Mouse (Mus musculus): ENCODE data around the gene Erv3. TPM values are rescaled to one million over a fixed set of nuclear protein-coding genes. Genes with fewer than 3 reads are reported as not detected.

The Erv3 gene
- polyA plus RNA-seq, 1 experiment from 2014 or later: not detected

DNA sequence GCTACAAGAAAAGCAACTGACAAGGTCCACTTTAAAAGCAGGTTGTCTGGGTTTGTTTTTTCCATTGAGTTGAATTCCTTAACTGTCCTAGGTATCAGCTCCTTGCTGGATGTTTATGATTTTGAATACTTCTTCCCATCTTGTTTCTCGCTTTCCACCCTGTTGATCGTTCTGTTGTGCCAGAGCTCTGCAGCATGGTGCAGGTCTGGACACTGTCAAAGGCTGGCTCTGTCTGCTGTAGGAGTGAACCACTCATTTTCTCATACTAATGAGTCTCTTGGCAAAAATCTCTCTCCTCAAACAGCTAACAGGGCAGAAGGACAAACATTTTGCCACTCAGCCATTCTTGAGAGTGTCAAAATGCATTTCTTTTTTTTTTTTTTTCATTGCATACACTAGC is 35.6 kb upstream of the Erv3 start:
- H3K27me3 ChIP-seq: 0 out of 2 replicates have a peak, but pooled peaks cover 2% of the 10 kb centered on the region
- no peaks in the 10 kb centered on the region for H3K9me3 ChIP-seq
- no peak overlapping the region for H3K4me2 ChIP-seq (replicated peaks)
- WGBS: 90% methylated on average over 2 of the region's 2 CpGs
- H3K4me3 ChIP-seq (replicated peaks): no peak overlapping the region
- ATAC-seq: no peak
- no peaks in the 10 kb centered on the region for H3K36me3 ChIP-seq
- no peak overlapping the region for H3K27ac ChIP-seq
- peaks cover 9% of the 10 kb centered on the region; the same call in 1 of the 2 replicates for H3K4me1 ChIP-seq (replicated peaks)
- no peak overlapping the region for H3K9ac ChIP-seq (replicated peaks)

DNA sequence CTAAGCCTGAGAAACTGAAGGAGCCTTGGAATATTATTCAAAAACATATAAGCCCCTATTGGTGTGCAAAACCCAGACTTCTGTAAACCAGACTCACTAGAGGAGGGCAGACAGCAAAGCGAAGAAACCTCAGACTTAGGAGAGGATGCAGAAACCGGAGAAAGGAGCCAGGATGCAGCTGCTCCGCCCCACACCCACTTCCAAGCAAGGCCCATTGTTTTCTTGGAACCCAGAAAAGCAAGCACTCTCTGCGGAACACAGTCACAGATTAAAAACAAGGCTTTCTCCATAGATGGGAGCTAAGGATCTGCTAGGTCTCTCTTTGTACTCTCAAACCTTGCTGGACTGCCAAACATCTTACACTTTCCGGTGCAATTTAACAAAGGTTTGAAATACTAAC is 33.0 kb upstream of the Erv3 start:
- 25% methylated on average over 5 of the region's 5 CpGs for WGBS
- Histone ChIP-seq H3K9me3 (no peaks in the 10 kb centered on the region), H3K4me3 (replicated peaks) (no peak overlapping the region), H3K4me1 (replicated peaks) (peaks cover 9% of the 10 kb centered on the region; the same call in 1 of the 2 replicates), H3K9ac (replicated peaks) (no peak overlapping the region), H3K36me3 (no peaks in the 10 kb centered on the region), H3K27ac (no peak overlapping the region), H3K27me3 (0 out of 2 replicates have a peak, but pooled peaks cover 2% of the 10 kb centered on the region), H3K4me2 (replicated peaks) (0 out of 2 replicates have a peak overlapping the region, but pooled peaks have one; percentile 6)
- ATAC-seq: 0 out of 2 replicates have a peak, but pooled peaks have one; percentile 24

DNA sequence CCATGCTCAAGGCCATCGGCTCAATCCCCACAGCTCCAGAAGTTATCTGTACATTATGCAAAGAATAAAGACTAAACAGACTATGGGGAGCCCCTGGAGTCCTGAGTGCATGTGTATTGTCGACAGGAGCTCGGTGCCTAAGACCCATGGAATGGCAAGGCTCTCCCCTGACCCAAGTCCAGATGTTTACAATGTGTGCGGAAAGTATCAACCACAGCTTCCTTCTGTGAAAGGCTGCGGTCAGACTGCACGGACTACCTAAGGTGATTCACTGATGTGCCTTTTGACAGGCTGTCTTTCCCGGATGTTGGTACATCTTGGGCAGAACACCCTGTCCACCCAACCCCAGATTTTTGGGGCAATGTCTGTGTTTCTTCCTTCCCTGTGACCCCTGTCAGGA is 28.7 kb upstream of the Erv3 start:
- H3K4me2 ChIP-seq (replicated peaks): no peak overlapping the region
- H3K36me3 ChIP-seq: no peaks in the 10 kb centered on the region
- WGBS: 84% methylated on average over 7 of the region's 7 CpGs
- no peaks in the 10 kb centered on the region for H3K9me3 ChIP-seq
- no peaks in the 10 kb centered on the region for H3K27me3 ChIP-seq
- no peak overlapping the region for H3K4me3 ChIP-seq (replicated peaks)
- H3K4me1 ChIP-seq (replicated peaks): peaks cover 12% of the 10 kb centered on the region; the same call in 1 of the 2 replicates
- ATAC-seq: no peak
- no peak overlapping the region for H3K9ac ChIP-seq (replicated peaks)
- no peak overlapping the region for H3K27ac ChIP-seq

DNA sequence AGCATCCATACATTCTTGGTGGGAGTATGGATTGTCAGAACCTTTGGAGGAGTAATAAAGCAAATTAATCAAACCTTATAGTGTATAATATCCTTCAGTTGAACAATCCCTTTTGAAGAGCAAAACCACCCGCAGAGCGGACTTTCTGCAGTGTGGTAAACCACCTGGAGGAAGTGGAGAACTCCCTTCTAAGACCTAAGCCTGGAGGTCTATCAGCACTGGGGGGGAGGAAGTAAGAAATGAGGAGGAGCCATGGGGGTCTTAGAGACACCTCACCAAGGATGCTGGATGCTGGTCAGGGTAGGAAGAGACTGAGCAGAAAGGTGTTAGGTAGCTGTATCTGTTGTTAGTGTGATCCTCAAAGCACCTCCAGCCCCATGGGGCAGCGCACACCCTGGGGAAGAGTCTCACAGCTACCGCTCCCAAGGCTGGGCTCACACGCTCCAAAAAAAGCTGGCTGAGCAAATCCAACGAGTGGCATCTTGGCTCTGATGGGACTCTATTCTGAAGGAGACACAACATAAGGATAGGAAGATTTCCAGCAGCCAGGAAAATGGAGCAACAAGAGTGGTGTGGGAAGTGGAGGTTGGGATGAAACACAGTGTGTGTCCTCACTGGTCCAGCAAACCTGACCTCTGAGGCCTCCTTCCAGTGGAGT is 27.1 kb upstream of the Erv3 start:
- 88% methylated on average over 6 of the region's 6 CpGs for WGBS
- no peak for ATAC-seq

DNA sequence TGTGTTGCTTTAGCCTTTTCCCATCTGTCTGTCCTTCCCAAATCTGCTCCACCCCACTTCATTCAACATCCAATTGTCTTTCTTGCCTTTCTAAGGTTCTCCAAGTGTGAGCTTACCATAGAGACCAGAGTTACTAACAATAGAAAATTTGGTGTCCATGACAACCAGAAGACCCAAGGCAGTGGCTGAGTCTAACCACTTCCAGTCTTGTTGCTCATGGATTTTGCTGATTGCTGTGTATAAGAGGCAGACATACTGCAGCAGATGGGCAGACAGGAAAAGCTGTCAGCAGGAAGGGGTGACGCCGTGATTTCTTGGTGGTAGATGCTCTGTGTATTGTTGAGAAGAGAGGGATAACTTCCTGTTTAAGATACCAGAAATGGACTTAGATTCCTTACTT is 23.6 kb upstream of the Erv3 start:
- H3K4me2 ChIP-seq (replicated peaks): no peak overlapping the region
- no peaks in the 10 kb centered on the region for H3K36me3 ChIP-seq
- no peaks in the 10 kb centered on the region for H3K27me3 ChIP-seq
- H3K9ac ChIP-seq (replicated peaks): no peak overlapping the region
- H3K27ac ChIP-seq: no peak overlapping the region
- 61% methylated on average over 2 of the region's 2 CpGs for WGBS
- H3K9me3 ChIP-seq: no peaks in the 10 kb centered on the region
- ATAC-seq: no peak
- peaks cover 10% of the 10 kb centered on the region; the same call in 1 of the 2 replicates for H3K4me1 ChIP-seq (replicated peaks)
- H3K4me3 ChIP-seq (replicated peaks): no peak overlapping the region

More for the DNA sequence above, 27.1 kb upstream of the Erv3 start:
- Histone ChIP-seq H3K4me1 (replicated peaks) (peaks cover 10% of the 10 kb centered on the region; the same call in 1 of the 2 replicates), H3K9ac (replicated peaks) (no peak overlapping the region), H3K36me3 (no peaks in the 10 kb centered on the region), H3K27me3 (no peaks in the 10 kb centered on the region), H3K4me3 (replicated peaks) (no peak overlapping the region), H3K9me3 (no peaks in the 10 kb centered on the region), H3K4me2 (replicated peaks) (no peak overlapping the region), H3K27ac (no peak overlapping the region)

DNA sequence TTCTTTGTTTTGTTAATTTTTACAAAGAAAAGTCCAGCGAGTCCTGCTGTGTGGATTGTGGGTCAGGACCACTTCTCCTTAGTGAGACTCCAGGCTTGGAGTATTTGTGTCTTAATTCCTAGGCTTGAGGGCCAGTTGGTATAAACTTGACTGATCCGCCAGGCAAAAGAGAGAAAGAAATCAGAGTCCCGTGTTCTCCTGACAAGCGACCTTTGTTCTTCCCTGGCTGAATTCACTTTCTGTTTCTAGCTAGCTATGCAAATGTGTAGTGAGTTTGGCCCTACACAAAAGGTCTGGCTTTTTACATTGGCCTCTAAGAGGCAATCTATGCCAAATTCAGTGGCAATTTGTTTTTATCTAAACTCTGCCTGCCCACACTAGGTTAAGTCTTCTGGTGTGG is 22.2 kb upstream of the Erv3 start:
- ATAC-seq: no peak
- Histone ChIP-seq H3K9ac (replicated peaks) (no peak overlapping the region), H3K4me2 (replicated peaks) (no peak overlapping the region), H3K27me3 (no peaks in the 10 kb centered on the region), H3K4me1 (replicated peaks) (peaks cover 10% of the 10 kb centered on the region; the same call in 1 of the 2 replicates), H3K36me3 (no peaks in the 10 kb centered on the region), H3K27ac (no peak overlapping the region), H3K9me3 (no peaks in the 10 kb centered on the region), H3K4me3 (replicated peaks) (no peak overlapping the region)
- WGBS: 56% methylated on average over 4 of the region's 4 CpGs

DNA sequence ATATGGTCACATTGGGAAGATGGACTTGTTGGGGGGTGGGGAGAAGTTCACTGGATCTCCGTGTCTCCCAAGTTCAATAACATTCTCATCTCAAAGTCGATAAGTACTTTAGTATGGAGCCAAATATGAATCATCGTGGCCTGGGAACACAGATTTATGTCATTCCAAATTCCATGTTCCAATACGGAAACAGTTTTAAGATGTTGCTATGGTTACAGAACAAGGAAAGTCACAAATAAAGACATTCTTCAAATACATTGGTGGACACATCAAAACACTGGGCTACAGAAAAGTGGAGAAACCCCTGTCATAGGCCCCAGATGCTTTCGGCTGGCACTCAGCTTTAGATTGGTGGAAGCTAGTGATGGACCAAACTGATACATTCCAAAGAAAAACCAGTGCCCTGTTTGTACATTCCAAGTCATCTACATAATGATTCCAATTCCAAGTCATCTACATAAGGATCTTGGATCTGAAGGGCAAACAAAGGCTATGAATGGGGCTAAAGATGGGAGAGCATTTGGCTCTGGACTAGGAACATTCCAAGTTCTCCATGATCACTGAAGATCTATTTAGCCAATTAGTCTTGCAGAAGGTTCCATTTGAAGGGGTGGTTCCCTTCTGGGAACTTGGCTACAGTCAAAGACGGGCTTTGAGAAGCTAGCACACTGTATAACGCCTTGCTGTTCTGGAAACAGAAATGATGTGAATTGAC is 17.2 kb upstream of the Erv3 start:
- no peaks in the 10 kb centered on the region for H3K36me3 ChIP-seq
- no peaks in the 10 kb centered on the region for H3K4me1 ChIP-seq (replicated peaks)
- H3K4me3 ChIP-seq (replicated peaks): no peak overlapping the region
- no peak overlapping the region for H3K4me2 ChIP-seq (replicated peaks)
- no peak overlapping the region for H3K9ac ChIP-seq (replicated peaks)
- no peak for ATAC-seq
- no peak overlapping the region for H3K27ac ChIP-seq
- WGBS: 94% methylated on average over 7 of the region's 7 CpGs
- H3K27me3 ChIP-seq: no peaks in the 10 kb centered on the region
- no peaks in the 10 kb centered on the region for H3K9me3 ChIP-seq

DNA sequence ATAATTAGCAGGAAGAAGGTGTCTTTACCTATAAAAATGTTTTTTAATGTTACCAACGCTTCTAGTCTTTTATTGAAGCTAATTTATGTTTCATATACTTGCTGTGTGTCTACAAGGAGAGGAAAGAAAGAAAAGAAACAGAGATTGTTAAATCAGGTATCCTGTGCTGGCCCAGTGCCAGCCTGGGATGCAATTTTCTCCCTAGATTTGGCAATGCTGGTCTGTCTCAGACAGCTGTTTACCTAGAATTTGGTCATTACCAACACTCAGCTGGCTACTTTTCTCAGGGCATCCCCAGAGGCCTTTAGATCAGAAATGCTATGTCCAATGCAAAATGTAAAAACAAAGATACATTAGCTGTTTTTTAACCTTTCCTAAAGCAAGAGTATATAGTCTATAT is 13.8 kb upstream of the Erv3 start:
- Histone ChIP-seq H3K36me3 (no peaks in the 10 kb centered on the region), H3K4me3 (replicated peaks) (no peak overlapping the region), H3K4me2 (replicated peaks) (no peak overlapping the region), H3K9me3 (no peaks in the 10 kb centered on the region), H3K9ac (replicated peaks) (no peak overlapping the region), H3K4me1 (replicated peaks) (no peaks in the 10 kb centered on the region), H3K27ac (no peak overlapping the region), H3K27me3 (no peaks in the 10 kb centered on the region)
- 91% methylated on average over 1 of the region's 1 CpGs for WGBS
- no peak for ATAC-seq

DNA sequence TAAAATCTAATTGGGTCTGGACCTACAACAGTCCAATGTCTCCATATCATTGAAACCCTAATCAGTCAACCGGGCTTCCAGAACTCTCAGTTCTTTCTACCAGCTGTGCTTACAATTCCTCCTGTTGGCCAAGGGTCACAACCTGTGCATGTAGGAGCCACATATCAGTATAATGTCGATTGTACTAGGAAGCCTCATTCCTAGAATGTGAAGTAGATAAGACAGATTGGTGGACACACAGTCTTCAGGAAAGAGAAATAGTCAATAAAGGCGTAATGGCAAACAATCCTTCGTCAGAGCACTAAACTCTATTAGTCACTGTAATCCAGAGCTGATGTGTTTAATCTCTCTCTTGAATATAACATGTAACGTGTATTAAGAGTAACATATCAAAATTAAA is 9.4 kb upstream of the Erv3 start:
- H3K4me3 ChIP-seq (replicated peaks): no peak overlapping the region
- H3K9me3 ChIP-seq: no peaks in the 10 kb centered on the region
- no peak overlapping the region for H3K27ac ChIP-seq
- H3K4me2 ChIP-seq (replicated peaks): no peak overlapping the region
- 92% methylated on average over 5 of the region's 5 CpGs for WGBS
- H3K4me1 ChIP-seq (replicated peaks): no peaks in the 10 kb centered on the region
- no peak for ATAC-seq
- H3K36me3 ChIP-seq: no peaks in the 10 kb centered on the region
- no peaks in the 10 kb centered on the region for H3K27me3 ChIP-seq
- no peak overlapping the region for H3K9ac ChIP-seq (replicated peaks)

DNA sequence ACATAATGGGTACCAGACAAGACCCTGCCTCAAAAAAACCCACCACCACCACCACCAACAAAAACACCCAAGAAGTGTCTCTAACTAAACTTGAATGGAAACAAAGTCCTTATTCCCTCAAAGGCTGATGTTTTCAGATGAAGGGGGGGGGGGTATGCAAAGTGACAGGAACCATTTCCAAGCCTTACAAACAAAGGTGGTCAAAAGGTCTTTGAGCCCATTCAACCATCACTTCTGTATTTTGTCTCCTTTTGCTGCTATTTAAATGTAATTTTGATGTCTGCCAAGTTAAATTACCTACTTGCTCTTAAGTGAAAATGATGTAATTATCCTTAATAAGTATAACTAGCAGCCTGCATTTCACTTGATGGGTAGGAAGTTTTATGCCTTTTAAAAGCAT is 7.1 kb upstream of the Erv3 start:
- no peaks in the 10 kb centered on the region for H3K36me3 ChIP-seq
- no peak for ATAC-seq
- H3K27ac ChIP-seq: no peak overlapping the region
- no peak overlapping the region for H3K4me3 ChIP-seq (replicated peaks)
- H3K4me2 ChIP-seq (replicated peaks): no peak overlapping the region
- no peaks in the 10 kb centered on the region for H3K9me3 ChIP-seq
- no peaks in the 10 kb centered on the region for H3K27me3 ChIP-seq
- no peak overlapping the region for H3K9ac ChIP-seq (replicated peaks)
- peaks cover 11% of the 10 kb centered on the region for H3K4me1 ChIP-seq (replicated peaks)

DNA sequence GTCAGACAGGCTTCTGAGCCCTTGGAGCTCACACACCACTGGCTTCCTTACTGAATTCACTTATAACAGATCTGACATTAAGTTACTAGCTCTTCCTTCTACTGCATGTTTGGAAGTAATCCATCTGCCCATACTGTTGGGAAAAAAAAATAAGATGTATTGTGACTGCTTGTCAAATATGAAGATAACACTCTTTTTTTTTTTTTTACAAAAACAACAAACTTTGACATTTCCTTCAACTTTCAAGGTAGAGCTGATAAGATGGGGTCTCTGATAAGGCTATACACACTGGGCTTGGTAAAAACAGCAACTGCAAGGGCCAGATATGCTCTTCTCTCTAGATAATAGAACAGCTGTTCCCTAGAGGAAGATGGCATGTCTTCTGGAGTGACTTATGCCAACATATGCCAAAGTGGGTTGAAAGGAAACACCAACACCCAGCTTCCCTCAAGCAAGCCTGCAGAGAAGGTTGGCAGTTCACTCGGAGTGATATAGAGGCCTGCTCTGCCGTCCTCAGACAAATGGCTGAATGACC is 4.8 kb upstream of the Erv3 start:
- peaks cover 11% of the 10 kb centered on the region for H3K4me1 ChIP-seq (replicated peaks)
- no peak overlapping the region for H3K4me2 ChIP-seq (replicated peaks)
- H3K4me3 ChIP-seq (replicated peaks): no peak overlapping the region
- H3K27me3 ChIP-seq: no peaks in the 10 kb centered on the region
- H3K36me3 ChIP-seq: no peaks in the 10 kb centered on the region
- H3K9me3 ChIP-seq: peaks cover 6% of the 10 kb centered on the region; the same call in 1 of the 2 replicates
- H3K27ac ChIP-seq: no peak overlapping the region
- H3K9ac ChIP-seq (replicated peaks): no peak overlapping the region
- ATAC-seq: no peak
- WGBS: 94% methylated on average over 2 of the region's 2 CpGs

DNA sequence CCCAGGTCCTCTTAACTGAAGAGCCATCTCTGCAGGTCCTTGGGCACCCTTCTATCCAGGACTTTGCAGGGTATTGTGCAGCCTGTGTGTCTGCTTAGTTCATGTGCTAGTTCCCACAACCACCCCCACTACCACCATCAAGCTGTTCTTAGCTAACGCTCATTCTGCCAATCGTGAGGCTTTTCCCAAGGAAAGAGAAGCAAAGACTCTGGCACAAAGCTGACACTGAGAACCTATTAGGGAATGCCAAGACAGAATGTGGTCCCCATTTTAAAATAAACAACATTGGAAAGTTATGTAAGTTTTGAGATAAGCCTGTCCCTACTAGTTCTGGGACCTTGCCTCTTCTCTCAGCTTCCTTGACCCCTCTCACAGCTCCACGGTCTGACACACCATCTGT is 3.9 kb upstream of the Erv3 start:
- no peak overlapping the region for H3K27ac ChIP-seq
- 80% methylated on average over 3 of the region's 3 CpGs for WGBS
- 0 out of 2 replicates have a peak, but pooled peaks have one; percentile 34 for ATAC-seq

More for the DNA sequence above, 3.9 kb upstream of the Erv3 start:
- Histone ChIP-seq H3K4me2 (replicated peaks) (no peak overlapping the region), H3K4me3 (replicated peaks) (no peak overlapping the region), H3K9ac (replicated peaks) (no peak overlapping the region), H3K27me3 (no peaks in the 10 kb centered on the region), H3K36me3 (no peaks in the 10 kb centered on the region), H3K9me3 (peaks cover 6% of the 10 kb centered on the region; the same call in 1 of the 2 replicates), H3K4me1 (replicated peaks) (peaks cover 11% of the 10 kb centered on the region)

Measured in midbrain, embryonic 13.5 days (tissue).